Mouse (Mus musculus) embryonic facial prominence, embryonic 10.5 days (tissue): ENCODE results near the gene Fbxo11. TPM values are rescaled to one million over a fixed set of nuclear protein-coding genes. Genes with fewer than 3 reads are reported as not detected.
"Not testable (repeated sequence)": the region's sequence is repeated elsewhere in the genome, so short reads cannot be mapped to it uniquely, and the experiment has no call there.

Experiments
- DNase-seq: peaks from one replicate; pipeline ENCODE4 v3.0.0-alpha.2; 2017; ENCODE audit warnings: low spot score
- H3K27ac ChIP-seq: fragments of 300-500 bp; sonication (generic); replicated peaks from 2 replicates; pipeline ENCODE4 v1.5.1; 2016; ENCODE audit warnings: mild to moderate bottlenecking
- H3K27me3 ChIP-seq: fragments of 300-500 bp; sonication (generic); replicated peaks from 2 replicates; pipeline ENCODE4 v1.6.1; 2016; ENCODE audit warnings: low read depth, mild to moderate bottlenecking; ENCODE audit not compliant: poor library complexity, severe bottlenecking
- H3K36me3 ChIP-seq: fragments of 300-500 bp; sonication (generic); replicated peaks from 2 replicates; pipeline ENCODE4 v1.6.1; 2016; ENCODE audit warnings: mild to moderate bottlenecking, moderate library complexity
- H3K4me1 ChIP-seq: fragments of 300-500 bp; sonication (generic); 2 replicates; pipeline ENCODE4 v1.6.1; 2016
- H3K4me3 ChIP-seq: fragments of 300-500 bp; sonication (generic); 2 replicates; pipeline ENCODE4 v1.5.1; 2016; ENCODE audit warnings: mild to moderate bottlenecking, moderate library complexity
- H3K9me3 ChIP-seq: fragments of 300-500 bp; sonication (generic); 2 replicates; pipeline ENCODE4 v1.6.1; 2016; ENCODE audit warnings: mild to moderate bottlenecking
- WGBS: fragments of 180-500 bp; shearing (Covaris S2); methylation state at CpG from one replicate; pipeline ENCODE4 v1.1.7; 2016; 5-methylcytosine and 5-hydroxymethylcytosine counted together
- polyA plus RNA-seq: library from polyadenylated mRNA; unstranded; fragments of >200 nt; fragmentation: Nextera tagmentation; extraction: Ambion mirVana; gene quantifications from 2 replicates; pipeline ENCODE4 v1.2.1, GENCODE M21; 2016

Fbxo11 gene
- polyA plus RNA-seq, 1 experiment from 2014 or later, result 17.5 TPM

GRCm38 (mm10) chr17:87968483-87968926, 96.6 kb downstream of the Fbxo11 start:
- WGBS, result 34% methylated on average over 7 of the region's 8 CpGs
- not testable (repeated sequence) for H3K9me3 ChIP-seq, DNase-seq, H3K27ac ChIP-seq, H3K4me1 ChIP-seq, H3K36me3 ChIP-seq, H3K4me3 ChIP-seq, H3K27me3 ChIP-seq

DNA sequence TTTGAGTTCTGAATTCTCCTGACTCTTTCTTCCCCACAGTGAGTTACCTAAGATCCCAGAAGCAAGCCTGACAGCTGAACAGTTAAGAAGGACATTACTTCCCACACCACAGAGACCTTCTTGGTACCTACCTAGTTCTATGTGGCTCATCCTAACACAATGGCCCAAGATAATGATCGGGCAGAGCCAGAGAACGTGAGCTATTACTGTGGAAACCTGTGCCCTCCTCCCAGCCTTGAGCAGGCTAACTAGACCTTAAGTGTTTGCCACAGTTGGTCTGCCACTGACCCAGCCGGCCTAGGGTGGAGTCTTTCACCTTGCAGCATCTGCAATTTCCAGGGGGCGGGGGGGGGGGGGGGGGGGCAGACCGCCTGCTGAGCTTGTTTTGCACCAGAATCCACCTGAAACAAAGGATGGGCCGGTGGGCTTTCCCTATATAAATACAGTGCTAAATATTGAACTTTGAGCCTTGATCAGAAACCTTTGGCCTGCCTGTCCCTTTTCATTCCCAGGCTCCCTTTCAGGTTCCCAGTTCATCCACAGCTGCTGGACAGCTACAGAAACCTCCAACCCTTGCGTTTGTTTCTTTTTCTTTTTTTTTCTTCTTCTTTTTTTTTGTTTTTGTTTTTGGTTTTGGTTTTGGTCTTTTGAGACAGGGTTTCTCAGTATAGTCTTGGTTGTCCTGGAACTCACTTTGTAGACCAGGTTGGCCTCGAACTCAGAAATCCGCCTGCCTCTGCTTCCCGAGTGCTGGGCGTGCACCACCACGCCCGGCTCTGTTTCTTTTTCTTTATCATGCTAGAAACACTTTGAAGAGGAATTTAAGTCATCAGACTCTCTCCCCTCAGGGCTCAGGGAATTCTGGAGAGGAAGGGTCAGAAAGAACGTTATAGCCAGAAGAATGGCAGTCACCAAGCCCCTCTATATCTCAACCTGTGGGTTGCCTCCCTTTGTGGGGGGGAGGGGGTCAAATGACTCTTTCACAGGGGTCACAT, 101.7 kb downstream of the Fbxo11 start:
- 0 out of 2 replicates have a peak, but pooled peaks cover 3% of the 10 kb centered on the region for H3K9me3 ChIP-seq
- no peaks in the 10 kb centered on the region for H3K27me3 ChIP-seq
- no peak for DNase-seq
- no peak overlapping the region for H3K27ac ChIP-seq
- H3K36me3 ChIP-seq, result no peaks in the 10 kb centered on the region
- H3K4me3 ChIP-seq, result no peak overlapping the region
- H3K4me1 ChIP-seq, result no peaks in the 10 kb centered on the region
- 86% methylated on average over 14 of the region's 14 CpGs for WGBS

DNA sequence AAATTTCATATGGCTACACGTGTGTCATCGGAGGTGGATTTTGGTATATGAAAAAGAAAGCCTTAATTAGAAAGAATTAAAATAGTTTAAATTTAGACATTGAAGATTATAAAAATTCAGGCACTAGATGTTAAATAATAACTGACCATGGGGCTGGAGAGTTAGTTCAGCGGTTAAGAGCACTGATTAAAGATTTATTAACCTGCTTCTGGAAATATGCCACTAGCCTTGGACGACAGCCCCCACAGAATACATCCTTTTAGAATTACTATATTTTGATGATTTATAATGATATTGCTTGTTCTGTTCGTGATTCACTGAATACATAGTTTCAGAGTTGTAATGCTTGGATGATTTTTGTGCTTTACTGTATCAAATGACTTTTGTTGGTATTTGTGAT, 105.2 kb downstream of the Fbxo11 start:
- not testable (repeated sequence) for H3K4me1 ChIP-seq, H3K36me3 ChIP-seq, H3K27me3 ChIP-seq, H3K27ac ChIP-seq, H3K4me3 ChIP-seq, DNase-seq, H3K9me3 ChIP-seq
- 95% methylated on average over 5 of the region's 5 CpGs for WGBS

GRCm38 (mm10) chr17:87959406-87959805, 105.7 kb downstream of the Fbxo11 start:
- H3K27ac ChIP-seq, H3K27me3 ChIP-seq, H3K9me3 ChIP-seq, DNase-seq, H3K4me3 ChIP-seq, H3K4me1 ChIP-seq, H3K36me3 ChIP-seq: not testable (repeated sequence)
- WGBS, result 95% methylated on average over 11 of the region's 11 CpGs

GRCm38 (mm10) chr17:87958283-87958682, 106.8 kb downstream of the Fbxo11 start:
- no peak for DNase-seq
- WGBS, result 64% methylated on average over 8 of the region's 8 CpGs
- no peak overlapping the region for H3K4me3 ChIP-seq
- H3K36me3 ChIP-seq, result no peaks in the 10 kb centered on the region
- no peaks in the 10 kb centered on the region for H3K27me3 ChIP-seq
- no peak overlapping the region for H3K27ac ChIP-seq
- H3K4me1 ChIP-seq, result peaks cover 4% of the 10 kb centered on the region; the same call in 1 of the 2 replicates
- 0 out of 2 replicates have a peak, but pooled peaks cover 3% of the 10 kb centered on the region for H3K9me3 ChIP-seq

DNA sequence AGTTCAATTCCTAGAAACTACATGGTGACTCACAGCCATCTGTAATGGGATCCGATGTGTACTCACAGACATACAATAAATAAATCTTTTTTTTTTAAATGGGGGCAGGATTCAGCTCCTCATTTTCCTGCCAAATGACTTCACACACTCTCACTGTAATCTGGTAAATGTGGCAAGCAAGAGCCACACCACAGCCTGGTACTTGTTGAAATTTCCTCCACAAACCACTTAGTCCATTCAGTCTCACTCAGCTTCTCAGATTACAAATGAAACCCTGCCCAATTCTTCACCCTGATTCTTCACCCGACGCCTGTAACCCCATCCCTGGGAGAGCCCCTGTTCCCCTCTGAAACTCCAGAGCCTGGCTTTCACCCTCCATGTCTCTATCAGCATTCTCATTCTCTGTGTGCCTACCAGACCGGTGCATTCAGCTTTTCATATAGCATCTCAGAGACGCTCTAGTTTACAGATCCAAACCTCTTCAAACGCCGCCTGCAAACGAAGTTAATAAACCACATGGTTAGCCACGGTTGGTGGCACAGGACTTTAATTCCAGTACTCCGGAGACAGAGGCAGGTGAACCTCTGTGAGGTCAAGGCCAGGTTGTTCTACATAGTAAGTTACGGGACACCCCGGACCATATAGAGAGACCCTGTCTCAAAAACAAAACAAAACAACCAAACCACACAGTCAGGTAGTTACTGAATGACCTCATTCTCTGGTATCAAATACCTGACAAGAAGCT, 107.8 kb downstream of the Fbxo11 start:
- 0 out of 2 replicates have a peak, but pooled peaks cover 3% of the 10 kb centered on the region for H3K9me3 ChIP-seq
- H3K4me1 ChIP-seq, result peaks cover 4% of the 10 kb centered on the region; the same call in 1 of the 2 replicates
- no peak overlapping the region for H3K27ac ChIP-seq
- no peak overlapping the region for H3K4me3 ChIP-seq
- no peak for DNase-seq
- H3K27me3 ChIP-seq, result no peaks in the 10 kb centered on the region
- 78% methylated on average over 12 of the region's 12 CpGs for WGBS
- H3K36me3 ChIP-seq, result no peaks in the 10 kb centered on the region

GRCm38 (mm10) chr17:87954618-87955124, 110.4 kb downstream of the Fbxo11 start:
- not testable (repeated sequence) for H3K36me3 ChIP-seq, H3K27me3 ChIP-seq, H3K4me1 ChIP-seq, H3K4me3 ChIP-seq, H3K27ac ChIP-seq, H3K9me3 ChIP-seq, DNase-seq
- 94% methylated on average over 13 of the region's 13 CpGs for WGBS

- 46% methylated on average over 16 of the region's 16 CpGs for WGBS
- H3K4me1 ChIP-seq, result no peaks in the 10 kb centered on the region
Measured at GRCm38 (mm10) chr17:87948965-87949584, 116.0 kb downstream of the Fbxo11 start.

More at GRCm38 (mm10) chr17:87948965-87949584, 116.0 kb downstream of the Fbxo11 start:
- Histone ChIP-seq H3K36me3 (no peaks in the 10 kb centered on the region), H3K9me3 (no peaks in the 10 kb centered on the region), H3K27ac (no peak overlapping the region), H3K27me3 (no peaks in the 10 kb centered on the region), H3K4me3 (no peak overlapping the region)
- DNase-seq, result peak; percentile 82

Other genes starting within 250 kb of the Fbxo11 start
- gene Rpl36-ps4, start 144.3 kb downstream of the Fbxo11 start, polyA plus RNA-seq, result not detected in 2 replicates
- 88.8 and 89.1 TPM in 2 replicates for gene Msh6, start 90.2 kb downstream of the Fbxo11 start, polyA plus RNA-seq